Mouse (Mus musculus) lung, embryonic 14.5 days (tissue): ENCODE results near the gene Kat7. TPM values are rescaled to one million over a fixed set of nuclear protein-coding genes. Genes with fewer than 3 reads are reported as not detected.

Experiments used
- ATAC-seq: fragments of 200-750 bp; cut with Nextera tagmentation; 2 replicates; pipeline ENCODE4 v1.8.0; 2017; ENCODE audit warnings: mild to moderate bottlenecking, moderate TSS enrichment, moderate library complexity; ENCODE audit not compliant: insufficient read depth
- DNase-seq: peaks from one replicate; pipeline ENCODE4 v3.0.0-alpha.2; 2015
- H3K27ac ChIP-seq: fragments of 300-500 bp; sonication (generic); 2 replicates; pipeline ENCODE4 v1.5.1; 2014; ENCODE audit warnings: low read depth, mild to moderate bottlenecking, moderate library complexity
- H3K27me3 ChIP-seq: fragments of 300-500 bp; sonication (generic); 2 replicates; pipeline ENCODE4 v1.6.1; 2014; ENCODE audit warnings: low read length, control low read depth; ENCODE audit not compliant: insufficient read depth
- H3K36me3 ChIP-seq: fragments of 300-500 bp; sonication (generic); 2 replicates; pipeline ENCODE4 v1.6.1; 2014; ENCODE audit warnings: control low read depth; ENCODE audit not compliant: insufficient read depth
- H3K4me1 ChIP-seq: fragments of 300-500 bp; sonication (generic); 2 replicates; pipeline ENCODE4 v1.6.1; 2014; ENCODE audit warnings: antibody characterized with exemption, control low read depth; ENCODE audit not compliant: insufficient read depth
- H3K4me2 ChIP-seq: fragments of 300-500 bp; sonication (generic); 2 replicates; pipeline ENCODE4 v1.6.1; 2014; ENCODE audit warnings: mild to moderate bottlenecking
- H3K4me3 ChIP-seq: fragments of 300-500 bp; sonication (generic); 2 replicates; pipeline ENCODE4 v1.5.1; 2014; ENCODE audit warnings: low read depth, low read length
- H3K9ac ChIP-seq: fragments of 300-500 bp; sonication (generic); 2 replicates; pipeline ENCODE4 v1.6.1; 2014
- H3K9me3 ChIP-seq: fragments of 300-500 bp; sonication (generic); 2 replicates; pipeline ENCODE4 v1.6.1; 2016; ENCODE audit warnings: low read depth, low read length, control low read depth
- CTCF ChIP-seq: IDR thresholded peaks from 2 replicates; pipeline ENCODE4 v1.5.1; 2016; ENCODE audit warnings: antibody characterized with exemption, low read depth
- WGBS: fragments of 180-500 bp; shearing (Covaris S2); extraction: QIAGEN DNeasy Blood & Tissue Kit; methylation state at CpG from one replicate; pipeline ENCODE4 v1.1.7; 2014; 5-methylcytosine and 5-hydroxymethylcytosine counted together
- polyA plus RNA-seq: library from polyadenylated mRNA; unstranded; fragments of >200 nt; fragmentation: Nextera tagmentation; extraction: Ambion mirVana; gene quantifications from 2 replicates; pipeline ENCODE4 v1.2.1, GENCODE M21; 2014

Kat7 gene
- polyA plus RNA-seq, 1 experiment from 2014 or later = 83.7 TPM

GRCm38 (mm10) chr11:95305600-95305999, 4.4 kb downstream of the Kat7 start:
- H3K36me3 ChIP-seq = peaks cover 48% of the 10 kb centered on the region
- ATAC-seq (no peak), DNase-seq (no peak)
- 87% methylated on average over 7 of the region's 7 CpGs for WGBS
- H3K4me3 ChIP-seq = no peak overlapping the region
- H3K4me2 ChIP-seq = no peak overlapping the region
- no peak overlapping the region for H3K27ac ChIP-seq
- H3K4me1 ChIP-seq = no peaks in the 10 kb centered on the region
- no peaks in the 10 kb centered on the region for H3K27me3 ChIP-seq
- H3K9ac ChIP-seq = no peak overlapping the region
- TF ChIP-seq CTCF = 0 out of 2 replicates have a peak, but pooled peaks have one; percentile 20
- H3K9me3 ChIP-seq = no peaks in the 10 kb centered on the region

GRCm38 (mm10) chr11:95301772-95302171, 8.3 kb downstream of the Kat7 start:
- peaks cover 84% of the 10 kb centered on the region for H3K36me3 ChIP-seq
- no peak overlapping the region for H3K4me3 ChIP-seq
- no peaks in the 10 kb centered on the region for H3K27me3 ChIP-seq
- TF ChIP-seq CTCF = no peak
- H3K27ac ChIP-seq = no peak overlapping the region
- H3K9ac ChIP-seq = no peak overlapping the region
- WGBS = 65% methylated on average over 3 of the region's 3 CpGs
- H3K4me2 ChIP-seq = no peak overlapping the region
- DNase-seq = no peak
- H3K9me3 ChIP-seq = no peaks in the 10 kb centered on the region
- ATAC-seq = no peak
- no peaks in the 10 kb centered on the region for H3K4me1 ChIP-seq

- no peak for ATAC-seq
- Histone ChIP-seq H3K9me3 (no peaks in the 10 kb centered on the region), H3K27ac (no peak overlapping the region), H3K36me3 (peaks cover 83% of the 10 kb centered on the region), H3K27me3 (no peaks in the 10 kb centered on the region), H3K9ac (no peak overlapping the region), H3K4me2 (no peak overlapping the region), H3K4me3 (no peak overlapping the region), H3K4me1 (no peaks in the 10 kb centered on the region)
- DNase-seq = no peak
- WGBS = 89% methylated on average over 12 of the region's 12 CpGs
- TF ChIP-seq CTCF = no peak
Measured at GRCm38 (mm10) chr11:95299886-95300285, 10.2 kb downstream of the Kat7 start.

- Histone ChIP-seq H3K27me3 (no peaks in the 10 kb centered on the region), H3K36me3 (peaks cover 85% of the 10 kb centered on the region), H3K4me3 (no peak overlapping the region), H3K4me1 (no peaks in the 10 kb centered on the region), H3K4me2 (no peak overlapping the region), H3K9me3 (no peaks in the 10 kb centered on the region), H3K9ac (no peak overlapping the region), H3K27ac (no peak overlapping the region)
- DNase-seq = peak; percentile 76
- WGBS = 7% methylated on average over 2 of the region's 2 CpGs
- peak; percentile 86 for TF ChIP-seq CTCF
- no peak for ATAC-seq
Measured at GRCm38 (mm10) chr11:95298146-95298545, 11.9 kb downstream of the Kat7 start.

GRCm38 (mm10) chr11:95295736-95296135, 14.3 kb downstream of the Kat7 start:
- DNase-seq (no peak), ATAC-seq (no peak)
- Histone ChIP-seq H3K4me3 (no peak overlapping the region), H3K9me3 (no peaks in the 10 kb centered on the region), H3K27me3 (no peaks in the 10 kb centered on the region), H3K27ac (no peak overlapping the region), H3K4me2 (no peak overlapping the region), H3K36me3 (peaks cover 86% of the 10 kb centered on the region), H3K4me1 (no peaks in the 10 kb centered on the region), H3K9ac (no peak overlapping the region)
- 94% methylated on average over 12 of the region's 13 CpGs for WGBS
- TF ChIP-seq CTCF = no peak

GRCm38 (mm10) chr11:95293017-95293624, 16.9 kb downstream of the Kat7 start:
- Histone ChIP-seq H3K27me3 (no peaks in the 10 kb centered on the region), H3K4me1 (no peaks in the 10 kb centered on the region), H3K4me3 (no peak overlapping the region), H3K9me3 (no peaks in the 10 kb centered on the region), H3K36me3 (peaks cover 88% of the 10 kb centered on the region), H3K9ac (no peak overlapping the region), H3K27ac (no peak overlapping the region), H3K4me2 (no peak overlapping the region; the same call in 1 of the 2 replicates)
- 78% methylated on average over 8 of the region's 8 CpGs for WGBS
- ATAC-seq (no peak), DNase-seq (peak; percentile 13)
- no peak for TF ChIP-seq CTCF

- H3K4me1 ChIP-seq = no peaks in the 10 kb centered on the region
- H3K4me3 ChIP-seq = no peak overlapping the region
- TF ChIP-seq CTCF = no peak
- no peak overlapping the region for H3K9ac ChIP-seq
- no peak overlapping the region for H3K27ac ChIP-seq
- 77% methylated on average over 4 of the region's 4 CpGs for WGBS
- ATAC-seq (no peak), DNase-seq (no peak)
- no peaks in the 10 kb centered on the region for H3K27me3 ChIP-seq
- peaks cover 88% of the 10 kb centered on the region for H3K36me3 ChIP-seq
- H3K4me2 ChIP-seq = no peak overlapping the region
- no peaks in the 10 kb centered on the region for H3K9me3 ChIP-seq
Measured at GRCm38 (mm10) chr11:95291998-95292397, 18.0 kb downstream of the Kat7 start.
